Comparison of ENCODE assay signal across 24 mouse cellular contexts in genomic region chr17:84832346-84832745, GRCm38 (mm10). TPM values are rescaled to one million over a fixed set of nuclear protein-coding genes. Genes with fewer than 3 reads are reported as not detected.
DNase-seq lines count a peak whose midpoint lies in the region; ATAC-seq and TF ChIP-seq lines count a peak whose summit lies in the region.
"Had no signal": no experiment of that assay in that cellular context is flagged by ENCODE, and none has a peak within 500 bp of the region (broad histone marks: within the 10 kb centered on the region; RNA-seq: fewer than 3 reads in every experiment).

No protein-coding gene starts in this region.

- DNase-seq in cerebellum, postnatal 10 days: peak; percentile 7 to 21
- DNase-seq in cerebellum, postnatal 25 days: no peak
- DNase-seq in heart, embryonic 10.5 days (ENCODE audit: low spot score): peak; percentile 31
- DNase-seq in heart, postnatal 4 days: no peak
- peak; percentile 17 for DNase-seq in midbrain, postnatal 0 days (ENCODE audit: low spot score)
- DNase-seq in midbrain, embryonic 11.5 days (ENCODE audit: low spot score, missing footprints): no peak
- no peak for DNase-seq in B cell, adult 2 months
- DNase-seq: adrenal gland, postnatal 10 days; adrenal gland, postnatal 36 days; cerebellum, adult 18-20 months; cerebellum, adult 9-10 months; cerebellum, postnatal 36 days; gastrocnemius, postnatal 25 days; heart, adult 2 months; heart, postnatal 36 days had no signal

- no peaks in the 10 kb centered on the region; the same call in 1 of the 2 replicates for H3K27me3 ChIP-seq in heart, embryonic 10.5 days (ENCODE audit: insufficient read depth, poor library complexity, severe bottlenecking)
- no peaks in the 10 kb centered on the region for H3K27me3 ChIP-seq in midbrain, postnatal 0 days (ENCODE audit: insufficient read depth, low read length)
- no peaks in the 10 kb centered on the region for H3K27me3 ChIP-seq in midbrain, embryonic 11.5 days (ENCODE audit: control insufficient read depth, insufficient read depth, low read length)
- H3K27me3 ChIP-seq: embryonic facial prominence, embryonic 12.5 days; forebrain, embryonic 12.5 days; forebrain, embryonic 15.5 days; hindbrain, embryonic 15.5 days; intestine, embryonic 15.5 days had no signal

- no peaks in the 10 kb centered on the region for H3K4me1 ChIP-seq in heart, embryonic 10.5 days
- no peaks in the 10 kb centered on the region for H3K4me1 ChIP-seq in midbrain, postnatal 0 days (ENCODE audit: insufficient read depth, low read length)
- no peaks in the 10 kb centered on the region for H3K4me1 ChIP-seq in midbrain, embryonic 11.5 days (ENCODE audit: control insufficient read depth, insufficient read depth, low read length)
- H3K4me1 ChIP-seq: embryonic facial prominence, embryonic 12.5 days; forebrain, embryonic 12.5 days; forebrain, embryonic 15.5 days; hindbrain, embryonic 15.5 days; intestine, embryonic 15.5 days had no signal

- H3K4me3 ChIP-seq in heart, embryonic 10.5 days: no peak overlapping the region
- H3K4me3 ChIP-seq in midbrain, postnatal 0 days (ENCODE audit: low read depth, low read length): no peak overlapping the region
- H3K4me3 ChIP-seq in midbrain, embryonic 11.5 days (ENCODE audit: low read depth, low read length): no peak overlapping the region
- H3K4me3 ChIP-seq: embryonic facial prominence, embryonic 12.5 days; erythroblast, embryonic 14.5 days; forebrain, embryonic 12.5 days; forebrain, embryonic 15.5 days; heart, adult 2 months; hindbrain, embryonic 15.5 days; intestine, embryonic 15.5 days had no signal

- no peak overlapping the region for H3K4me2 ChIP-seq in midbrain, postnatal 0 days (ENCODE audit: low read depth, low read length, poor library complexity, severe bottlenecking)
- H3K4me2 ChIP-seq in midbrain, embryonic 11.5 days: no peak overlapping the region
- H3K4me2 ChIP-seq: embryonic facial prominence, embryonic 12.5 days; forebrain, embryonic 12.5 days; forebrain, embryonic 15.5 days; heart, embryonic 11.5 days; hindbrain, embryonic 15.5 days; intestine, embryonic 15.5 days had no signal

- H3K9me3 ChIP-seq in heart, embryonic 10.5 days: no peaks in the 10 kb centered on the region
- H3K9me3 ChIP-seq in midbrain, postnatal 0 days (ENCODE audit: low read length): no peaks in the 10 kb centered on the region
- no peaks in the 10 kb centered on the region for H3K9me3 ChIP-seq in midbrain, embryonic 11.5 days (ENCODE audit: control insufficient read depth, low read length)
- H3K9me3 ChIP-seq: embryonic facial prominence, embryonic 12.5 days; forebrain, embryonic 12.5 days; forebrain, embryonic 15.5 days; G1E; hindbrain, embryonic 15.5 days; intestine, embryonic 15.5 days had no signal

- H3K9ac ChIP-seq in midbrain, postnatal 0 days (replicated peaks; ENCODE audit: low read length, poor library complexity, severe bottlenecking): no peak overlapping the region
- no peak overlapping the region for H3K9ac ChIP-seq in midbrain, embryonic 11.5 days (ENCODE audit: low read length)
- H3K9ac ChIP-seq: embryonic facial prominence, embryonic 12.5 days; forebrain, embryonic 12.5 days; forebrain, embryonic 15.5 days; hindbrain, embryonic 15.5 days; intestine, embryonic 15.5 days had no signal

- H3K36me3 ChIP-seq in heart, embryonic 10.5 days: no peaks in the 10 kb centered on the region
- no peaks in the 10 kb centered on the region for H3K36me3 ChIP-seq in midbrain, postnatal 0 days (ENCODE audit: insufficient read depth, low read length)
- H3K36me3 ChIP-seq in midbrain, embryonic 11.5 days (ENCODE audit: control insufficient read depth, insufficient read depth, low read length): no peaks in the 10 kb centered on the region
- H3K36me3 ChIP-seq: embryonic facial prominence, embryonic 12.5 days; forebrain, embryonic 12.5 days; forebrain, embryonic 15.5 days; G1E; hindbrain, embryonic 15.5 days; intestine, embryonic 15.5 days had no signal

- ATAC-seq in midbrain, postnatal 0 days (ENCODE audit: low FRiP score): no peak
- ATAC-seq in midbrain, embryonic 11.5 days (ENCODE audit: low FRiP score): no peak
- ATAC-seq: forebrain, embryonic 15.5 days; intestine, embryonic 15.5 days; Patski had no signal

- 65% methylated on average over 8 of the region's 8 CpGs for WGBS in heart, embryonic 10.5 days
- WGBS in midbrain, postnatal 0 days: 43% methylated on average over 8 of the region's 8 CpGs
- WGBS in midbrain, embryonic 11.5 days: 62% methylated on average over 8 of the region's 8 CpGs

- TF ChIP-seq CTCF in midbrain, postnatal 0 days (IDR thresholded peaks at IDR 0.05): no peak

- H3K27ac ChIP-seq in heart, embryonic 10.5 days: no peak overlapping the region
- no peak overlapping the region for H3K27ac ChIP-seq in midbrain, postnatal 0 days (ENCODE audit: low read depth, low read length)
- H3K27ac ChIP-seq in midbrain, embryonic 11.5 days (ENCODE audit: low read depth, low read length): no peak overlapping the region
- H3K27ac ChIP-seq: embryonic facial prominence, embryonic 12.5 days; forebrain, embryonic 12.5 days; forebrain, embryonic 15.5 days; heart, adult 2 months; hindbrain, embryonic 15.5 days; intestine, embryonic 15.5 days had no signal

RNA-seq across cellular contexts. Expression of gene Lrpprc, which starts 41.8 kb away (rescaled TPM):
- 61.6 and 76.6 TPM in 2 replicates for polyA plus RNA-seq in heart, embryonic 10.5 days (2016; fragmentation: Nextera tagmentation; extraction: Ambion mirVana)
- 100 to 1,000 TPM; 146 to 149 TPM for total RNA-seq in heart, postnatal 4 days (2021)
- 53.5 and 68.0 TPM in 2 replicates for total RNA-seq in midbrain, postnatal 0 days (2014; rRNA removed)
- 39.1 and 41.3 TPM in 2 replicates for polyA plus RNA-seq in midbrain, postnatal 0 days (2015; fragmentation: Nextera tagmentation; extraction: Ambion mirVana)
- 53.9 and 59.1 TPM in 2 replicates for polyA plus RNA-seq in midbrain, embryonic 11.5 days (2014; fragmentation: Nextera tagmentation; extraction: Ambion mirVana)

Comparison
In these comparisons a context has a peak if more than half of its experiments do, and no peak if none do; other contexts are left out.
1. DNase-seq: peak in cerebellum, postnatal 10 days (2 of 2), heart, embryonic 10.5 days (single experiment) and midbrain, postnatal 0 days (single experiment); none in cerebellum, postnatal 25 days (0 of 2), heart, postnatal 4 days (single experiment), midbrain, embryonic 11.5 days (single experiment) and B cell, adult 2 months (0 of 2).